Mouse (Mus musculus) cortical plate, adult 2 months (tissue): ENCODE measurements around the gene Churc1.

Experiments used
- CTCF ChIP-seq: fragments of 200-500 bp; IDR thresholded peaks from 2 replicates; pipeline ENCODE4 v1.5.1; 2011; ENCODE audit warnings: mild to moderate bottlenecking, control low read depth, low read length; ENCODE audit not compliant: insufficient read depth; ENCODE audit errors: extremely low read depth
- POLR2A ChIP-seq: fragments of 200-500 bp; IDR thresholded peaks from 2 replicates; pipeline ENCODE4 v1.6.1; 2011; ENCODE audit warnings: mild to moderate bottlenecking, low read length, control low read depth; ENCODE audit not compliant: insufficient read depth; ENCODE audit errors: extremely low read depth

- TF ChIP-seq POLR2A (no peak), CTCF (no peak)
These were observed 56.8 kb downstream of the Churc1 start for GRCm38 (mm10) chr12:76822002-76822650.
